Mouse (Mus musculus) heart, adult 2 months (tissue): ENCODE data around the gene Tmem240.

Source experiments
- CTCF ChIP-seq: fragments of 200-600 bp; IDR thresholded peaks from 2 replicates; pipeline ENCODE4 v1.8.1; 2022; ENCODE audit warnings: antibody characterized with exemption, mild to moderate bottlenecking, moderate library complexity
- EP300 ChIP-seq: fragments of 200-500 bp; IDR thresholded peaks from 2 replicates; pipeline ENCODE4 v1.6.1; 2011; ENCODE audit warnings: low read depth, low read length, control low read depth; ENCODE audit not compliant: insufficient read depth
- POLR2A ChIP-seq: fragments of 200-500 bp; IDR thresholded peaks from 2 replicates; pipeline ENCODE4 v1.6.1; 2011; ENCODE audit warnings: mild to moderate bottlenecking, low read depth, low read length, control low read depth; ENCODE audit not compliant: insufficient read depth

DNA sequence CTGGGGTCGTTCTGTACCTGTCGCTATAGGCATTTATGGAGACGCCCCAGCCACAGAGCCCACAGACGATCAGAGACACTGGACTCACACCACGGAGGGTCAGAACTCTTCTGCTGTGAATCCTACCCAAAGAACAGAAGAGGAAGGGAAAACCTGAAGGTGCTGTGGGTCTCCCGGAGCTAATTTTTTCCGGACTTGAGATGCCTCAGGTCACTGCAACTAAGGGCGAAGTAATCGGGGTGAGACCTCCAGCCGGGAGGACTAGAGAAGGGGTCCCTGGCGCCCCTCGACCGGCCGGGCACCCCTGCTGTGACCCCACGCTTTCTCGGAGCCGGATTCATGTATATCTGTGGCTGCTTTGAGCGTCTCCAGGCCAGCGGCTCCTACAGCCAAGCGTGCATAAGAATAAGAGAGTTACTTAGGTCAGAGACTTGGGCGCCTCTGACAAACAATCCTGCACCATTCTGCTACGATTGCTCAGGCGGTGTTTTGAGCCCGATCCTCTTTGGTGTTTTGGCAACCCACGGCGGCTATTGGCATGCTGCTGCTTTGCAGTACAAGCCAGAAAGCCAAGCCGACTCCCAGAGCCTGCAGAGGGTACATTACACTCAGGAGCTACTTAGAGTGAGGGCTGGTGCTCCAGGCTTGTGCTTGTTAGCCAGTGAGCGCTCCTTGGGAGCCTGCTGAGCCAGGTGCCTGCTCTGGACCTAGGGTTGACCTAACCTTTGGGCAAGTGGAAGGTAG, 26.9 kb downstream of the Tmem240 start:
- TF ChIP-seq CTCF, result no peak
- no peak for TF ChIP-seq POLR2A
- no peak for TF ChIP-seq EP300
